Mouse (Mus musculus) spleen, postnatal 4 days (tissue): ENCODE results near the gene Olfr960.

ENCODE experiments used
- DNase-seq, 2 experiments: peaks; one replicate each; pipeline ENCODE4 v3.0.0; 2022; ENCODE audit warnings: low spot score in 2 of 2

The Olfr960 gene

DNA sequence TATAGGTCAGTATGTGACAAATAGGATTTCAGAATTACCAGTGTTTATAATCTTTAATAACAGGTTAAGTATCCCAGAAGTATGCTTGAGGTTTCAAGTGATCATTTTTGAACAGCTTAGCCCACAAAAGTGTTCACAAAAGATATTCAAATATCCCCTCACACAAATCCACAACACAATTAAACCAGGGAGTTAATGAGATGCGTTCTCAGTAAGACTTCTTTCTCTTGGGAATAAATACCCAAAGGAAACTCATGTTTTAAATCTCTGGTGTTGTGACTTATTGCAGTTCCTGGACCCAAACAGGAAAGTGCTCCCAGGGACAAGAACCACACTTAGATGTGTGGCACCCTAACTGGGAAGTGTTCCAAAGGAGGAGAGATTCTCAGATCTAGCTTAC, at the start of gene Olfr960:
TSS of gene Olfr960 (plus strand) at position 301 of the 400 bp plus-strand sequence.
- DNase-seq = no peak

DNA sequence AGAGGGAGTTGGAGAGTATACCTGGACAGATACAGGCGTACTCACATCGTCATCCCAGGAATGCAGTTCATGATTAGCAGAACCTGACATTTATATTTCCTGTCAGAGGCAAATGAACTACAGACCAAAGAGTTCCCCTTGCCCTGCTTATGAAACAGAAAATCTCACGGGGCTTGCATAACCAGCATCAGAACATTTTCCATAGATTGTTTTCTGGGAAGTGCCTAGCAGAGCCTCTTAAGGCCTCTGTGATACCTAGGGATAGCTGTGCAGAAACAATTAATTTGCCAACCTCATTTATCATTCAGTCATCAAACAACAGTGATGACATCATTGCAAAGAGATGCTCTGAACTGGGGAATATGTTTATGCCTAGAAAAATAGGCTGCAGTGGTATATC, 45.7 kb upstream of the Olfr960 start, which contains the start of gene Olfr959:
TSS of gene Olfr959 (minus strand) at position 101 of the 400 bp plus-strand sequence.
- no peak for DNase-seq

DNA sequence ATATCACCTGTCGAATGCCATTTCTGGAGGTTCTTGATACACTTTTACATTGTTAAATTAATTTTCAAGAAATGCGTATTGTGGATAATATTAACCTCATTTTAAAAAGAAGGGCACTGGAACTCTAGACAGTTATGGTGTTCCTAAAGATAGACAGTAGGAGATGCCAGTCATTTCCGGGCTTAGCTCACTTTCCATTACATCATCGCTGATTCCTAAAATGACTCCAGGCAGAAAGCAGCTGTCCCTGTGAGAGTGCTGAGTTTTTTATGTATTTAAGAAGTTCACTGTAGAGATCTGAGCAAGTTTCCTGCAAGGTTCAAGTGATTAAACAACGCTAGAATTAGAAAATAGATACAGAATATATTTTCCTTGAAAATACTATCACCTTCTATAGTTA, 44.1 kb upstream of the Olfr960 start:
- no peak for DNase-seq

DNA sequence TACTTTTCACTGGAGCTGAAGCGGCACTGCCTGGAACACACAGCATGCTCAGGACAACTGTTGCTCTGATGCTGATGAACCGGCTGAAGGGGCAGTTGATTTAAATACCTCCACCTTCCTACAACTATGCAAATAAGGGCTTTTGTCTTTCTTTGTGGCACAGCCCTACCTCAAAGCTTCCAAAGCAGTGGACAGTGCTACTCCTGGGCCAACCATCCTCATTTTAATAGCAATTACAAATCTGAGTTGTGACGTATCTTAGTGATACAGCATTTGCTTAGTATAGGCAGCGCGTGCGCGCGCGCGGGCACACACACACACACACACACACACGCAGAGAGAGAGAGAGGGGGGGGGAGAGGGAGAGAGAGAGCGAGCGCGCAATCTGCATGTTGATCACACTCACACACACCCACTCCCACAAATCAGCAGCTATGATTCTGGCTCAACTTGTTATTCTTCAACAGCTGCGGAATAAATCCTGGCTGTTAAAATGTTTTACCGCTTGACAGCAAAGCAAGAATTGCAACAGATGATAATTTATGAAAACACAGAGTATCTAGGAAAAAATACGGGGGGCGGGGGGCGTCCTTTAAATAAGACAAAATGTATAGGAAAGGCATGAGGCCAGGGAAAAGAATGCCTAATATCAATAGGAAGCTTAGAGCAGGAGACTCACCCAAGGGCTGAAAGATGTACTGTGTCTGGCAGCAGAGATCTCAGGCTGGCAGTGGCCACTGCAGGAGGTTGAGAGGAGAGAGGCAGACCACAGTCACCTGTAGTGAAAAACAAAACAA, 18.4 kb upstream of the Olfr960 start:
- no peak for DNase-seq

DNA sequence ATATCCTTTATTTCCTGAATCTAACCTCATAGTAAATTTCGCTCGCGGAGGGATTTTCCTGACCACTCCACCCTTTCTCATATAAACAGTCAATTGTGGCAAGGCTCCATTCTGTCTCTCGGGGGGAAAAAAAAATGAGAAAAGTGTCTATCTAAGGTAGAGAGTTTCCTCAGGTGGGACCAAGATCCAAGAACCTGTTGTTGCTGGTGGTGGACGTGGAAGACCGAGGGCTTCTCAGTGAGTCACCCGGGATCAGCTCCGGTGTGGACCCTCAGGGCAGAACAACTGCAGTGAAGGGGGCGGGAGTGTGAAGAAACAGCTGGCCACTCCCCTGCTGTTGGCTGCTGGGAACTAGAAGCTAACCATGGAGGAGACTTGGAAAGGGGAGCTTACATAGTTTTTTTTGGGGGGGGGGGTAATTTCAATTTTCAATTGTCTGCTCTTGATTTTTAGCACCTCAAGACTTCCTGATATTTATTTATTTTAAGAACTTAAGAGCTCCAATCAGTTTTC, 17.8 kb upstream of the Olfr960 start:
- DNase-seq = no peak

DNA sequence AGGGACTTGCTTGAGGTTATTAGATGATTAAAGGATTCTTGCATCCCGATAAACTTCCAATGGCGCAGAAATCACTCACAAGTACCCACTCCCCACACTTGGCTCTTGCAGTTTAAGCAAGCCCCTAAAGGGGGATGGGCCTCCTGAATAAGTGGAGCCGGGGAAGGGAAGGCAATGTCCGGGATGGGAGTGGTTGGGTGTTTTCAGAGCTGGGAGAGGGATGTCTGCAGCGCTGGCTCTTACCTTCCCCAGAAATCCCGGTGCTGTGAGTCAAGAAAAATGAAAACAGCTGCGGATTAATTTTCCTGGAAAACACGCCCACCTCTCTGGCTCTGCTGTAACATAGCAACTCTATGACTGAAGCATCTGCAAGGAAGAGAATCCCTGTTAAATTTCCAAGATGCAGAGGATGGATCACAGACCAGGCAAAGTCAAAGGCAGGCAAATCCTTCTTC, 17.1 kb upstream of the Olfr960 start, which contains the start of gene AW551984:
TSS of gene AW551984 (minus strand) at position 405 of the 455 bp plus-strand sequence.
- no peak for DNase-seq

DNA sequence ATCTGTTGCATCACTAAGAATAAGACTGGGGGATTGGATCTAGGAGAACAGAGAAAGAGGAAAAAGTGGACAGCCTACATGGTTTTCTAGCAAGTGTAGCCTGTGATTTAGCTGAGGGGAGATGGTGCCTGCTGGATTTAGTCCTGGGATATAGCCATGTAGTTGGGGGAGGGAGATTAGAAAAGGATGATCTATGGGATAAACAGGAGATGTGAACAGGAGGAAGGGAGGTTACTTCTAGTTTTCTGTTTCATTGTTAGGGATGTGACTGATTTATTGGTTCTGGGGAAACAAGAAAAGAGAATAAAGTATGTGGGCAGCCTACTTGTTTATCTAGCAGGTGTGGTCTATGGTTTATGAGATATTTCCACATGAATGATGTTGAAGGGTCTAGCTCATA, 12.7 kb upstream of the Olfr960 start:
- no peak for DNase-seq

DNA sequence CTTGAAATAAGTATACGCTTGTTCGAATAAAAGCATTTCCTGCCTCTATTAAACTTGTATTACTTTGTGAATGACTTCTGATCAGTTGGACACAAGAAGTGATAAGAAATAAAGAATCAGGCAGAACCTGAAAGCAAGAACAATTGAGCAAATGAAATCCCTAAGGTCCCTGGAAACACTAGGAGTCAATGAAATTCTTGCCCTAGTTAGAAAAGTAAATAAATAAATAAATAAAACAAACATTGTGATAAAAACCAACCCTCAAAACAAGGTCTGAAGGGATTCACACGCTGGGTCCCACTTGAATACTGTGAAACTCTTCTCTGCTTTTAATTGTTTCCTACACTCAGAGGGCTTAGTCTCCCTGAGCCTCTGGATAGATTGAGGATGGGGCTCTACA, 10.8 kb upstream of the Olfr960 start, which contains the start of gene Olfr148:
TSS of gene Olfr148 (plus strand) at position 301 of the 400 bp plus-strand sequence.
- DNase-seq = no peak

DNA sequence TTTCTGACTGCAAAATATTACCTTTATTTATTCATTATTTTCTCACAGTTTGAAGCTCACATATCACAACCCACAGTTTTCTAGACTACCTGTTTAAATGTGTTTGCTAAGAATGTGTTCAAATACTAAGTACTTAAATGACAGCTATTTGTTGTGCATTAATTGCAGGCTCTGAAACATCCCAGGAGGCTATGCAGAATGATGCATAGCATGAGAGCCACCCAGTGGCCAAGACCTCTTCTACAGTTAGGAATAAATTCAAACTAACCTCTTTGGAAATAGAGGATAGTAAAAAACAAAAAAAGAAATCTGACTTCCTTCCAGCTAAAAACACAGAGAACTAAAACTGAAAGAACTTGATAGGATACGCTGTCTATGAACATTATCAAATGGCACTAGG, 9.2 kb upstream of the Olfr960 start:
- DNase-seq = no peak

DNA sequence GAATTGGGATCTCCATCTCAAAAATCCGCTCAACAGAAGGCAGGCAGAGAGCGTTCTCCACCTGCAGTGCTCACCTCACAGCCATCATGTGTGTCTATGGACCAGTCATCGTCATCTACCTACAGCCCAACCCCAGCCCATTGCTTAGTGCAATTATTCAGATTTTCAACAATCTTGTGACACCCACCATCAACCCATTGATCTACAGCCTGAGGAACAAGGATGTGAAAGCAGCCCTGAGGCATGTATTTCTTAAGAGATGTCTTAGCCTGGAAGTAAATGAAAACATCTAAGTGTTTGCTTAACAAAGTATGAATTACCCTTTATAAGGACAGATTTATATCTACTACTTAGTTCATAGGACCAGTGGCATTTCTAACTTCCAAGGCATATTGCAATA, 2.6 kb downstream of the Olfr960 start:
- DNase-seq = no peak

DNA sequence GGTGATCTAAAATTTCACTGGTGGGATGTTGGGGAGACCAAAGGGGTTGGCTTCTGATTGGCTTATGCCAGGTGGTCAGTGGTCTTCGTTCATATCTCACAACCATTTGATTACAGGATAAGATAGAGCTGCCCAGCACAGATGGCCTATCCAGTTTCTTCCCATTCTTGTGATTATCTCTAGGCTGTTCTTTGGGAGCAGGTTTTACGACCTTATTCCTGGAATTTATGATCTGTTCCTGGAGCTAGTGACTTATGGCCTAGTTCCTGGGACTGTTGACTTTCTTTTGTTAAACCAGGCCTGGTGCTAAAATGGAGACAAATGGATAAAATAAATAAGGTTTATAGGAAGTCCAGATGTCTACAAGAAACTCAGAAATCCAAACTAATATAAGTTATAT, 3.5 kb downstream of the Olfr960 start:
- no peak for DNase-seq

DNA sequence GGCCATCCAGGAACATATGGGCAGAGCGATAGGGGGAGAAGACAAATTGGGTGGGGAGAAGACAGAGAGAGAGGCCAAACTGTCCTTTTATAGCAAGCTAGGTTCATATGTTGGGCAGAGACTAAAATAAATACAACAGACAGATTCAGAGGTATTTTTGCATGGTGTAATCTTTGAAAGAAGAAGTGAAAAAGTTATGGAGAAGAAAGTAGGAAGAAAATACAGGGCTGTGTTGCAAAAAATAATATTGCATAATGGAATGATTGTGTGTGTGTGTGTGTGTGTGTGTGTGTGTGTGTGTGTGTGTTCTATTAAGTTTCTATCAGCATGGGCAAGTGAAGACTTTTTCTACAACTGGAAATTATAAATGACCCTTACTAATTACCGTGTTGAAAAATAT, 7.9 kb downstream of the Olfr960 start:
- DNase-seq = no peak

DNA sequence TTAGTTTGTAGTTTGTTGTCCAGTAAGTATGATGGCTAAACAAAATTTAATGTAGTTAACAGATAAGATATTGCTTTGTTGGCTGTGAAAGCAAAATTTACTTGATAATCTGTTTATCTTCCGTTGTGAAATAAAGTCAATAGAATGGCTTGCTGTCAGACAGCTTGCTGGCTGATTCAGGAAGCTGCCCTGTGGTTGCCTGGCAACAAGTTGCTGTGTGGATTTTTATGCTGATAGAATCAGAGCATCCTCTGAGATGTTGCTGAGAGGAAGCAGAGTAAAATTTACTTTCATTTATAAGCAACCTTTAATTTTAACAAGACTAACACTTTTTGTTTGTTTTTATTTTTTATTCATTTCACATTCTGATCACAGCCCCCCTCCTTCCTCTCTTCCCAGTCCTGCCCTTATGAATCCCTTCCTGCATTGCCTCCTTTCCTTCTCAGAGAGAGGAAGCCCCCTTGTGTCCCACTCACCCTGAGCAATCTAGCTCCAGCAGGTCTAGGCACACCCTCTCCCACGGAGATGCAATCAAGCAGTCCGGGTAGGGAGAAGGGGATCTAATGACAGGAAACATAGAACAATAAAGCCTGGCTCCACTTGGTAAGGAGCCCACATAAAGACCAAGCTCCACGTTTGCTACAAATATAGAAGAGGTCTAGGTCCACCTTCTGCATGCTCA, 12.9 kb downstream of the Olfr960 start:
- no peak for DNase-seq

DNA sequence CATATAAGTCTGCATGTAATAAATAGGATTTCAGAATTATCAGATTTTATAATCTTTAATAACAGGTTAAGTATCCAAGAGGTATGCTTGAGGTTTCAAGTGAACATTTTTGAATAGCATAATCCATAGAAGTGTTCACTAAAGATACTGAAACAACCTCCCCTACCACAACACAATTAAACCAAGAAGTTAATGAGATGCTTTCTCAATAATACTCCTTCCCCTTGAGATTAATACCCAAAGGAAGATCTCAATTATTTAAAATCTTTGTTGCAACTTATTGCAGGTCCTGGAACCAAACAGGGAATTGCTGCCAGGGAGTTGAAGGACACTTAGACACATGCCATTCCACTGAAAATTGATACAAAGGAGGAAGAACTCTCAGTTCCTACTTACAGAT, 23.6 kb downstream of the Olfr960 start, which contains the start of gene Olfr961:
TSS of gene Olfr961 (plus strand) at position 301 of the 400 bp plus-strand sequence.
- DNase-seq = no peak

DNA sequence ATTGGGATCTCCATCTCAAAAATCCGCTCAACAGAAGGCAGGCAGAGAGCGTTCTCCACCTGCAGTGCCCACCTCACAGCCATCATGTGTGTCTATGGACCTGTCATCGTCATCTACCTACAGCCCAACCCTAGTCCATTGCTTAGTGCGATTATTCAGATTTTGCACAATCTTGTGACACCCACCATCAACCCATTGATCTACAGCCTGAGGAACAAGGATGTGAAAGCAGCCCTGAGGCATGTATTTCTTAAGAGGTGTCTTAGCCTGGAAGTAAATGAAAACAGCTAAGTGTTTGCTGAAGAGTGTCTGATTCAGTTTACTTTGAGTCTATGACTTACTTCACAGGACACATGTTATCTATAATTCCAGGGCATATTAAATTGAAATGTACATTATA, 26.2 kb downstream of the Olfr960 start:
- DNase-seq = no peak

DNA sequence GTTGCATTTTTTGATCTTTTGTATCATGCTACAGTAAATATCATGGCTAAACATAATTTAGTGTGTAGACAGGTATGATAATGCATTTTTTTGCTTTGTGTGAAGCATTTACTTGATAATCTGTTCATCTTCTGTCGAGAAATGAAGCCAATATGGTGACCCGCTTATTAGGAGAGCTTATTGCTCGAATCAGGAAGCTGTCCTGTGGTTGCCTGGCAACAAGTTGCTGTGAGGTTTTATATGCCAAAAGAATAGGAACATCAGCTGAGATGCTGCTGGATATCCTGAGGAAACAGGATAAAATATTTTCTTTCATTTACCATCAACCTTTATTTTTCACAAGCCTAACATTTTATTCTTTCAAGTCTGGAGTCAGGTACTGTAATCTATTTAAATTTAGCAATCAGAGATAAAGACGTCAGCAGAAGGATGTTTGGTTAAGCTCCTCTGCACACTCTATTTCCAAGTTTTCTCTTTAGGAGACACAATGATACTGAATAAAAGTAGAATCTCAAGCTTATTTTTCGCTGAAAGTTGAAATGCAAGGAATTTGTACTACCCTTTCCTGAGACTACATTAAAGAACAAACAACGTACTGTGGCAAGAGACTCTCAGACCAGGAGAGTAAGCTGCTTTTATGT, 33.7 kb downstream of the Olfr960 start:
- DNase-seq = no peak

DNA sequence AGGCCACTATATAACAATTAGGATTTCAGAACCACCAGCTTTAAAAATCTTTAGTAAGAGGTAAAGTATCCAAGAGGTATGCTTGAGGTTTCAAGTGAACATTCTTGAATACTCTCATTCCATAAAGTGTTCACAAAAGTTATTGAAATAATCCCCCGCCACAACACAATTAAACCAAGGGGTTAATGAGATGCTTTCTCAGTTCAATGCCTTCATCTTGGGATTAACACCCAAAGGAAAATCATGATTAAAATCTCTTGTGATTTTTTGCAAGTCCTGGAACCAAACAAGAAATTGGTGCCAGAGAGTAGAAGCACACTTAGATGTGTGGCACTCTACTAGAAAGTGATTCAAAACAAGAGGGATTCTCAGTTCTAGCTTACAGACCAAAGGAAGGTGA, 45.7 kb downstream of the Olfr960 start, which contains the start of gene Olfr963:
TSS of gene Olfr963 (plus strand) at position 301 of the 400 bp plus-strand sequence.
- DNase-seq = no peak

DNA sequence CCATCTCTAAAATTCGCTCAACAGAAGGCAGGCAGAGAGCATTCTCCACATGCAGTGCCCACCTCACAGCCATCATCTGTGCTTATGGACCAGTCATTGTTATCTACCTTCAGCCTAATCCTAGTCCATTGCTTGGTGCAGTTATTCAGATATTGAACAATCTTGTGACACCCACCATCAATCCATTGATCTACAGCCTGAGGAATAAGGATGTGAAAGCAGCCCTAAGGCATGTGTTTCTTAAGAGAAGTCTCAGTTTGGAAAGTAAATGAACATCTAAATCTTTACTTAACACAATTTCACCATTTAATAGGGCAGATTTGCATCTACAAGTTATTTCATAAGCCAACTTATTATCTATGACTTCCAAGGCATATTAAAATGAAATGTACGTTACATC, 48.5 kb downstream of the Olfr960 start:
- DNase-seq = no peak
